Mouse (Mus musculus): Measurements from ENCODE around the gene Hspa12b.
A peak's percentile ranks its signal among the peaks of the same experiment; 100 is the strongest.
"Not testable (repeated sequence)": the region's sequence is repeated elsewhere in the genome, so short reads cannot be mapped to it uniquely, and the experiment has no call there.

Gene Hspa12b

DNA sequence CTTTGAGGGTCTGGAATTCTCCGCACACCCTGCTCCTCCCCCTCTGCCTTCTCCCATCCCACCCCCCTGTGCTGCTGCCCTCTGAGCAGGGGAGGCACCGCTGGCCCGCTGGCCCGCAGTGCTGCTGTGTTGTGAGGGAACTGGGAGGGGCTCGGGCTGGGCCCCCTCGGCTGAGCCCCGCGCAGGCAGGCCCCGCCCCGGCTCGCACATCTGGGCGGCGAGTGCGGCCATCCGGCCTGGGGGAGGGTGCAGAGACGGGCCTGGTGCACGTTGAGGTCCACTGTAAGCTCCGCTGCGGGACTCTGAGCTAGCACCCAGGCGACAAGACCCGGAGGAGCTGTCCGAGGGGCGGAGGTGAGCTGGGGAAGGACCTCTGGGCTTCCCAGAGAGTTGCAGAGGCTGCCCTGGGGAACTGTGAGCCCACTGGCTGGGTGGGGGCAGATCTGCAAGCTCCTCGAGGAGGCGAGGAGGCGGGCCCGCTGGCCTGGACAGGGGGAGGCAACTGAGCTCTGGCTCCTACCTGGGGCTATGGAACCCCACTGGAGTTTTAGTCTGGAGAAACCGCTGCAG is at the start of gene Hspa12b:
Gene Hspa12b (plus strand): TSS at position 120 of the 570 bp plus-strand sequence.
- DNase-seq (ENCODE audit: low spot score), result no peak

DNA sequence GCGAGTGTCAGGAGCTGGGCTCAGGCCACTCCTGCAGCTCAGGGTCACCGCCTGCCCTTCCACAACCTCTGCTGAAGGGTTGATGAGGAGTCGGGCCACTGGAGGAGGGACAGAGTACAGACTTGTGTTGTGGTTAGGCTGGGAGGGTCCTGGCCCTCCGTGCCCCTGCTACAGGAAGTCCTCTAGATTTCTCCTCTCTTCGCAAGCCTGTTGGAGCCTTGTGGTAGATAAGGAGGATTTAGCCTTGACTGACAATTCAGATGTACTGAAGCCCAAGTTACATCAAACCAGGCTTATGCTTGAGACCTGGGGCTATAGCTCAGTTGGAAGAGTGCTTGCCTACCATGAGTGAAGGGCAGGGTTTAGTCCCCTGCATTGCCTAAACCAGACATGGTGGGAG is 46.6 kb upstream of the Hspa12b start:
- DNase-seq (ENCODE audit: low spot score), result no peak

- no peak for DNase-seq (ENCODE audit: low spot score)
Observed at GRCm38 (mm10) chr2:131084206-131084605, 42.9 kb upstream of the Hspa12b start.

GRCm38 (mm10) chr2:131086667-131087390 is 40.3 kb upstream of the Hspa12b start, which contains the start of gene Siglec1:
TSS of gene Siglec1 (minus strand) at chr2:131086765.
- no peak for DNase-seq (ENCODE audit: low spot score)

GRCm38 (mm10) chr2:131088581-131088980 is 38.5 kb upstream of the Hspa12b start:
- no peak for DNase-seq (ENCODE audit: low spot score)

DNA sequence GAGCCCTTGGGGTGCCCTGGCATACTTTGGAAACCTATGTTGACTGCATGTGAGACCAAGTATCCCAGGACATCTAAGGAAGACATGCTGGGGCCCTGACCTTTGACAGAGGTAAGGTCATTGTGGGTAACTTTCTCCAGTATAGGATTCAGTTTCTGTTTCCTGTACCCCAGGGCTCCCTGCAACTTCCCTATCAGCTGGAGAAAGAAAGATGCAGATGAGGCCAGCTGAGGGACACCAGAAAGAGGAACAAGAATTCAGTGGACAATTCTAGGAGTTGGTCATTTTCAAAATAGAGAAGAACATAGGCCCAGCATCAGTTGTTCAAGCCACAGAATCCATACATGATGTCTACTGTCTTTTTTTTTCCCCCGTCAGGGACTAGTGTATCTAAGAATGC is 37.4 kb upstream of the Hspa12b start:
- no peak for DNase-seq (ENCODE audit: low spot score)

GRCm38 (mm10) chr2:131090852-131091251 is 36.2 kb upstream of the Hspa12b start:
- DNase-seq (ENCODE audit: low spot score), result no peak

DNA sequence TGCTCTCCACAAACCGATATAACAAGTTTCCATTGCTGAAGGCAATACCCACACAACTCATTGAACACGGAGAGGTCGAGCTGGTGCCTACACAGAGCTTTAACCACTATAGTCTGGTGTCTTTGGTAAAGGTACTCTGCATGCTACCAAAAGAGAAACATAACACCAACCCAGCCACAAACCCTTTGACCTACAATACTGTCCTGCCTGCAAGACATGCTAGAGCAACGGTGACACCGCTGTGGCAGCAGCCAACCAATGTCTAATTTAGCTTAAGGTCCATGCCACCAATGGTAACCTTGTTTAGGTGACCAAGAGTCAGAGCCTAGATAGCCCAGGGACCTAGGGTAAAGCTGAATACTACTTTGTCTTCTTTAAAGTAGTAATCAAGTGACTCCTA is 33.5 kb upstream of the Hspa12b start:
- DNase-seq (ENCODE audit: low spot score), result no peak

- DNase-seq (ENCODE audit: low spot score), result peak; percentile 83
Observed at GRCm38 (mm10) chr2:131094823-131095222, 32.3 kb upstream of the Hspa12b start.

DNA sequence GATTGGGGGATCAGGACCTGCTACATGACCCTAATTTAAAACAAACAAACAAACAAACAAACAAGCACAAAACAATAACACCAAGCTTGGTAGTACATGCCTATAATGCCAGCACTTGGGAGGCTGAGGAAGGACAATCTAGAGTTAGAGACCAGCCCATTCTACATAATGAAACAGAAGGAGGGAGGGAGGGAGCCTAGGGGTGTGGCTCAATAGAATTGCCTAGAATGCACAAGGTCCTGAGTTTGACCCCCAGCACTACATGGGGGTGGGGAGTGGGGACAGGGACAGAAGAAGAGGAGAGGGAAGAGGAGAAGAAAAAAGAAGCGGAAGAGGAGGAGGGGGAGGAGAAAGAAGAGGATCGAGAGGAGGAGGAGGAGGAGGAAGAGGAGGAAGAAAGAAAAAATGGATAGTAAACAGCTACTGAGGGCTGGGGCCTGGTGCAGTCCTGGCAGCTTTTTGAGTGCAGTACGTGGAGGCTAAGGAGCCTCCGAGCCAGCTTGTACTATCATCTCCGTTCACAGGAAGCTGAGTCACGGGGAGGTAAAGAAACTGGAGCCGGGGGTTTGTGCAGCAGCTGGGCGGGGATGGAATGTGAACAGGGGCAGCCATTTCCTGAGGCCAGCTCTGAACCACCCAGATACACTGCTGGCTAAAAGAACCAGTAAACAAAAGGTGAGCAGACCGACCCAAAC is 30.8 kb upstream of the Hspa12b start:
- DNase-seq (ENCODE audit: low spot score), result peak; percentile 73

GRCm38 (mm10) chr2:131097087-131097486 is 30.0 kb upstream of the Hspa12b start:
- DNase-seq (ENCODE audit: low spot score), result no peak

DNA sequence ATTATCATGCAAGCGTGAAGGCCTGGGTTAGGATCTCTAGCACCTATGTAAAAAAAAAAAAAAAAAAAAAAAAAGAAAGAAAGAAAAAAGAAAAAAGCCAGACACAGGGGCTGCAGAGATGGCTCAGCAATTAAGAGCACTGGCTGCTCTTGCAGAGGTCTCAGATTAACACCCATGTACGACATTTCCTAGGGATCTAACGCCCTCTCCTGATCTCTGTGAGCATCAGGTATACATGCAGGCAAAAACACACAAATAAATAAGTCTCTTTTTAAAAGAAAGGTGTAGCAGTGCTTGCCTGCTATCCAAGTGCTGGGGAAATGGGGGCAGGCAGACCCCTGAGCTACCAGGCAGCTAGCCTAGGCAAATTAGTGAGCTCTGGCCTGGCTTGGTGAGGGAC is 25.6 kb upstream of the Hspa12b start:
- no peak for DNase-seq (ENCODE audit: low spot score)

- no peak for DNase-seq (ENCODE audit: low spot score)
Observed at GRCm38 (mm10) chr2:131104021-131104420, 23.1 kb upstream of the Hspa12b start.

DNA sequence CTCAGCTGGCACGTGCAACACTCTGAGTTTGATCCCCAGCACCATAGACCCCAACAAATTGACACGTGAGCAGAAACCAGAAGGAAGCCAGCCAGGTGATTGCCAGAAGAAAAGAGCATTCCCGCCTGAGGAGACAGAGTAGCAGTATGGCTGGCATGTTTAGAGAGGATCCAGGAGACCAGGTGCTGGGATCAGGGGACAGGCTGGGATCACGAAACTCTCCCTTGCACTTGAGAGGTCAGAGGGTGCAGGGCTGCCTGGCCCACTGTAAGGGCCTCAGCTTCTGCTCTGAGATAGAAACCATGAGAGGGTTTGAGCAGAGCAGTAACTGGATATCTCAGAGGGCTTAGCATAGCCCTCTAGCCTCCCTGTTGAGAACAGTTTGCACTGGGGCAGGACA is 22.0 kb upstream of the Hspa12b start:
- not testable (repeated sequence) for DNase-seq (ENCODE audit: low spot score)

DNA sequence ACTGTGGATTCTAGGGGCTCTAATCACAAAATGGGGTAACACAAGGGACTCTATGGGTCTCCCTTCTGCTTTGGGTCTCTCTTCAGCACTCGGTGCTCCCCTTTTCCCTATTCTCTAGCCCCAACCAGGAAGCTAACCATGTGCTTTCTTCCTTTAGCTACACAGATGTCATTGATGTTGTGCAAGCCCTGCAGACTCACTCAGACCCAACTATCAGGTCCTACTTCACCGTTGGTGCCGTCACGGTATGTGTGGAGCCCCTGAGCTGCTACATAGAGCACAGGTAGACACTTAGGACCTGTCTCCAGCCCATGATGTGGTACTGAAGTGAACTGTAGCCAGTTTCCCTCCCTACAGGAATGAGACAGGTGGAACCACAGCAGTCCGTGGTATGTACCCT is 21.1 kb upstream of the Hspa12b start:
- no peak for DNase-seq (ENCODE audit: low spot score)

DNA sequence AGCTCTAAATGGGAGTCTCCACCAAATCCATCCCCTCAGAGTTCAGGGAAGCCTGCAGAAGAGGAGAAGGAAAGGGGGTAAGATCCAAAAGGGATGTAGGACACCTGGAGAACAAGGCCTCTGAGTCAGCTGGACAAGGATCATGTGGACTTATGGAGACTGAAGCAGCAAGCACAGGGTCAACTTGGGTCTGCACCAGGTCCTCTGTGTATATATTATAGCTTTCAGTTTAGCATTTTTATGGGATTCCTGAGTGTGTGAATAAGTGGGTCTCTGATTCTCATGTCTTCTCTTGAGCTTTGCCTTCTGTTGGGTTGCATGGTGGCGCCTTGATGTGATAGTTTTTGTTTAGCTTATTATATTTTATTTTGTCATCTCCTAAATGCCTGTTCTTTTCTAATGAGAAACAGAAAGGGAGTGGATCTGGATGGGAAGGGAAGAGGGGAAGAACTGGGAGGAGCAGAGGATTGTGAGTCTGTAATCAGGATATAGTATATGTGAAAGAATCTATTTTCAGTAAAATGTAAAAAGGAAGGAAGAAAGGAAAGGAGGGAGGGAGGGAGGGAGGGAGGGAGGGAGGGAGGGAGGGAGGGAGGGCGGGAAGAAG is 8.0 kb upstream of the Hspa12b start:
- no peak for DNase-seq (ENCODE audit: low spot score)

GRCm38 (mm10) chr2:131124166-131124565 is 2.9 kb upstream of the Hspa12b start:
- no peak for DNase-seq (ENCODE audit: low spot score)

DNA sequence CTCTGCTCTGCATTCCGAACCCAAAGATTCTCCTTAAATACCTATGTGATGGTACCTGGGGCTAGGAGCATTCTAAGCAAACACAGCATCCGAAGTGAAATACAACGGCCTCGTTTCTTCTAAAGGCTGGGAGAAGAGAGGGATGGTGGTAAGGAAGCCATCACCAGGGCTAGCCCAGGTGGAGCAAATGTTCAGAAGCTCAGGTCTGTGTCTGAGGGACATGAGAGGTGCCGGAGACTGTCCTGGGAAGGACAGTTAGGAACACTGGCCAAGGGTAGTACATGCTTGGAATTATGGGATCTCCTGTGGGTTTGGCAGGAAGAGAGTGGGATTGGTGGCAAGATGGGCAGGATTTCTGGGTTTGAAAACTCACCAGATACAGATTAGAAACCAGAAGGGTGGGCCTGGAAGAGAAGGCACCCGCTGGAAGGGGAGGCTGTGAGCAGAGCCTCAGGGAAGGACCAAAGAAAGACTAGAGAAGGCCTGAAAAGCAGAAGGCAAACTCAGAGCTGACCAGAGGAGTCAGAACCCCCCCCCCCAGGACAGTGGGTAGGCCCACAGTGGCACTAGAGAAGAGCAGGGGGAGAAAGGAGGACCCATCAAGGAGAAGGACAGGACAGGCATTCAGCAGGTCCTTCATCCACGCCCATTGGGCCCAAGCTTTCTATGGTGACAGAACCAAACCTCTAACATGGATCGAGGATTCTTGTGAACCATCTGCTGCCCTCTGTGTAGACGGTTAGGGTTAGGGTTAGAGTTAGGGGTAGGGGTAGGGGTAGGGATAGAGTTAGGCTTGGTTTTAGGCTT is 1.7 kb upstream of the Hspa12b start:
- DNase-seq (ENCODE audit: low spot score), result no peak

DNA sequence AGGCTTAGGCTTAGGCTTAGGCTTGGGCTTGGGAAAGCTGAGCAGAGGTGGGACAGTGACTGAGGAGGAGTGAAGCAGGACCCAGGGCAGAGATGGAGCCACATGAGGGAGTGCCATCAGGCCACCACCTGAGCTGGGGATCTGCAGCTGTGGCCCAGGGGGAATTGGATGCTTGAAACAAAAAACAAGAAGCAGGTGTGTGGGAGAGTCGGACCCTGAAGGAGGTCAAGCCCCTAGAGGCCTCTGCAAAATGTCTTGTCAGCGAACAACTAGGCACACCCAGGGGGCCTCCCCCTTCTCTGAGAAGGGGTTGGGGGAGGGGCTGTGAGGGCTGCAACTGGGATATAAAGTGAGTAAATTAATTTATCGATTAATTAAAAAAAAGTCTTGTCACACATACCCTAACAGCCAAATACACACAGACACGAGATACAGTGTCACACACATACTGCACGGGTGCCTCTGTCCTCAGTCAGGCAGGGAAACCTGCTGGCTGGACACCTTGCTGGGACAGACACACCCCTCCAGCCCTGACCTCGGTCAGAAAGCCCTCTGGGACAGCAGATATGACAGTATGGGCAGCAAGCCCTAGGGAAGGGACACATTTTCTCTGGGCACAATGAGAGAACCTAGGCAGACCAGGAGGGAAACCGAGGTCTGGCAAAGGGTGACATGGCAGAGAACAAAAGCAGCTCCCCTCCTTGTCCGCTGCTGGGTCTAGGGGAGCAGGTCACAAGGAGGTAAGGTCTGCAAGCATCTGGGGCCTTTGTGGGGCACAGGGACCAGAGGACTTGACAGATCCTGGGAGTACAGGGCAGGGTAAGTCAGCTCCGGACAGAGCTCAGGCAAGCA is 890 bp upstream of the Hspa12b start:
- DNase-seq (ENCODE audit: low spot score), result no peak

GRCm38 (mm10) chr2:131128211-131128610 is 1.1 kb downstream of the Hspa12b start:
- DNase-seq (ENCODE audit: low spot score), result no peak

- DNase-seq (ENCODE audit: low spot score), result no peak
Observed at GRCm38 (mm10) chr2:131128636-131129157, 1.6 kb downstream of the Hspa12b start.
